Mouse (Mus musculus) left cerebral cortex, adult 11 months (tissue): Measurements from ENCODE around the gene Aatk.

ENCODE experiments used
- DNase-seq: peaks from one replicate; pipeline ENCODE4 v3.0.0; 2022; ENCODE audit warnings: low spot score

Gene Aatk

DNA sequence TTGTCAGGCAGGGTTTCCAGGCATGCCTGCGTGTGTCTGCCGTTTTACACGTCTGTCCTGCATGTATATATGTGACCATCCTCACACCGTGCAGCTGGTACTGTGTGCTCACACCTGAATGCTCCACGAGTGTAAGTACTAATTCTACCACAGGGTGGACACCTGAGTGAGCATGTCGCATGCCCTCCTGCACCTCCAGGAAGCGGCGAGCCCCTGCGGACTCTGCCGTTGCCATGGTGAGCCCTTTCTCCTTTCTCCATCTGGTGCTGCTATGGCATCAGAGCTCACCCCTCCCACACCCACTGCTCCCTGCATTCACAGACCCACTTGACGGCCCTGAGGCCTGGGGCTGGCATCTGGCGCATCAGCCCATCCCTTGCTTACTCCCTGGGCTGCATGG is 24.1 kb downstream of the Aatk start:
- DNase-seq = no peak

DNA sequence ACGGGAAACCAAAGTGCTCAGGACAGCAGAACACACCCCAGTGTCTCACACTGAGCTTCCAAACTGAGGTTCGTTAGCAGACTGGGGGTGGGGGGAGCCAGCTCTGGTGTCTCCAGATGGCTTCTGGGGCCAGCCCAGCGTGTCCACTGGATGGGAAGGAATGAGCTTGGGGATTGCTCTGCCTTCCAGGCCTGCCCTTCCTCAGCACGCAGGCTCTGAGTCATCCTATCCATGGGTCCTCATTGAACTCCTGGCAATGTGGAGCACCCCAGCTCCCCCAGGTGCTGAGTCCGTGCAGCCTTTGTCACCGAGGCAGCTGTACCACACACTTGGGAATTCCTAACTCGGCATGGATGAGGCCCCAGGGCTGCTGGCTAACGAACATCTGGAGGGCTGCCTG is 24.8 kb downstream of the Aatk start:
- no peak for DNase-seq

- no peak for DNase-seq
These were observed 25.6 kb downstream of the Aatk start for GRCm38 (mm10) chr11:120021367-120021766.

GRCm38 (mm10) chr11:120019542-120020440 is 27.2 kb downstream of the Aatk start:
- DNase-seq = no peak

- DNase-seq = no peak
These were observed 30.0 kb downstream of the Aatk start for GRCm38 (mm10) chr11:120017011-120017410.

DNA sequence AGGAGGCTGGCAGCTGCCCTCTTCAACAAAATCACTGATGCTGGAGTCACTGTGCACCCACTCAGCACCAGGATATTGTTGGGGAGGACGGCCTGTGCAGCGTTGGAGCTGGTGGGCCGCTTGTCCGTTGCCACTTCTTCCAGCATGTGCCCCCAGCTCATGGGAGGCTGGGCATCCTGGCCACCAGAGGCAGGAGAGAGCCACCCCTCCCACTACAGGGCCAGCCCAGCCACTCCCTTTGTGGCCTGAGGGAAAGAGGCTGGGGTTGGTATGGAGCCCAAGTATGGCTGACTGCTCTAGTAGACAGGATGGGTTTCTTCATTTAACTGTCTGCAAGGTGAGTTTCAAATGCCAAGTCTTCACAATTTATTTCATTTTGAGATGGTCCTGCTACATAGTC is 32.2 kb downstream of the Aatk start:
- DNase-seq = no peak

- DNase-seq = peak; percentile 75
These were observed 33.7 kb downstream of the Aatk start for GRCm38 (mm10) chr11:120013174-120013711.

DNA sequence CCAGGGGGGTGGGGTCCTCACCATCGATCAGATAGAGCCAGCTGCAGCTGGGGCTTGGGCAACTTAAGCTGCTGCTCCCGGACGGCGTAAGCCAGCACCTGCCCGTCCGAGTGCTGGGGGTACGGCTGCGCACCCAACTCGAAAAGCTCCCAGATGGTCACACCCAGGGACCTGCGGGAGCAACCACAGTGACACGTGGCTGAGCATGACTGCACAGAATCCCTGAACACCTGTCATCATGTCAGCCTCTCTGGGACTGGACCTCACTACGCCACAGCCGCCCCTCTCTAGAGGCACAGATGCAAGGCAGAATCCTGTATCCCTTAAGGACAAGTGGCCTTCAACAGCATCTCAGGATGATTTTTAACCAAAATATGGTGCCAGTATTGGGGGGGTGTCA is 34.3 kb downstream of the Aatk start:
- no peak for DNase-seq

- DNase-seq = no peak
These were observed 35.0 kb downstream of the Aatk start for GRCm38 (mm10) chr11:120011761-120012560.

DNA sequence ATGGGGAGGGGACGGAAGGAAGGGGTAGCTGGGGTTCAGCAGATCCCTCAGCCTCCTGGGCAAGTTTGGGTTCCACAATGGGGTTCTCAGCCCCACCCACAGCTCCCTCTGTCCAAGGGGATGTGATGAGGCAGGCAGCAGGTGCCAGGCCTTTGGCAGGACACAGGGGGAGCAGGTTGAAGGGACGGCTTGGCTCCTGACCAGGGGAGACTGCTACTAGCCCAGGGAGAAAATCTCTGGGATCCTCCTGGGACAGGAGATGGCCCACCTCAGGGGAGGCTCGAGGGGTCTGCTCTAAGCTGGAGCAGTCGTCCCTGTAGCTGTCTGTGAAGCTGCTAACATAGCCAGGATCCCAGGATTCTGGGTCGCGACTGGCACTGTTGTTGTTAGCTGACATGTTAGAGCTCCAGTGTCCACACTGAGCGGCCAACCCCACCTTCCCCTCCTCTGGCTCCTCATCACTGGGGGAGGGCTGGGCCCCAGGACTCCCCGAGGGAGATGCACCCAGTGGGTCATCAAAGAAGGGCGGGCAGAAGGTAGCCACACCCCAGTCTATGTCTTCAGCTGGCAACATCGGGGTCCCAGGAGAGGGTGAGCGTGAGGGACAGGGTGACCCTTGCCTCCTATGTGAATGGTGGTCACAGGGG is 35.7 kb downstream of the Aatk start:
- no peak for DNase-seq

- DNase-seq = no peak
These were observed 37.0 kb downstream of the Aatk start for GRCm38 (mm10) chr11:120009937-120010336.

DNA sequence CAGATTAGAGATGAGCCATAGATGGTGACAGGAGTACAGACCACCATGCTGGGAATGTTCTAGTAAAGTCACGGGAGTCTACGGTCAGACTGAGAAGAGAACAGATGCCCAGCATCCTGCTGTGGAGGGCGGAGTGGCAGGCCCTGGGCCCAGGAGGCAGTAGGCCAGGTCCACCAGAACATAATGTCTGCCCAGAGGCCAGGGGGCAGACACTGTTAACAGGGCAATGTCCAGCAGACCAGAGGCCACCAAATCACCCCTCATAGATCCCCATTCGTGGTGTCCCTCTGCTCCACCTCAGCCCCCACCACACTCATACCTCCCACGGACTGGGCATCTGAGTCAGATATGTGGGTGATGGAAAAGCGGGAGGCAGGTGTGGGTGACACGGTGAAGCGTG is 38.0 kb downstream of the Aatk start:
- no peak for DNase-seq

- no peak for DNase-seq
These were observed 38.5 kb downstream of the Aatk start for GRCm38 (mm10) chr11:120008501-120008900.

GRCm38 (mm10) chr11:120007496-120008080 is 39.4 kb downstream of the Aatk start:
- DNase-seq = no peak

DNA sequence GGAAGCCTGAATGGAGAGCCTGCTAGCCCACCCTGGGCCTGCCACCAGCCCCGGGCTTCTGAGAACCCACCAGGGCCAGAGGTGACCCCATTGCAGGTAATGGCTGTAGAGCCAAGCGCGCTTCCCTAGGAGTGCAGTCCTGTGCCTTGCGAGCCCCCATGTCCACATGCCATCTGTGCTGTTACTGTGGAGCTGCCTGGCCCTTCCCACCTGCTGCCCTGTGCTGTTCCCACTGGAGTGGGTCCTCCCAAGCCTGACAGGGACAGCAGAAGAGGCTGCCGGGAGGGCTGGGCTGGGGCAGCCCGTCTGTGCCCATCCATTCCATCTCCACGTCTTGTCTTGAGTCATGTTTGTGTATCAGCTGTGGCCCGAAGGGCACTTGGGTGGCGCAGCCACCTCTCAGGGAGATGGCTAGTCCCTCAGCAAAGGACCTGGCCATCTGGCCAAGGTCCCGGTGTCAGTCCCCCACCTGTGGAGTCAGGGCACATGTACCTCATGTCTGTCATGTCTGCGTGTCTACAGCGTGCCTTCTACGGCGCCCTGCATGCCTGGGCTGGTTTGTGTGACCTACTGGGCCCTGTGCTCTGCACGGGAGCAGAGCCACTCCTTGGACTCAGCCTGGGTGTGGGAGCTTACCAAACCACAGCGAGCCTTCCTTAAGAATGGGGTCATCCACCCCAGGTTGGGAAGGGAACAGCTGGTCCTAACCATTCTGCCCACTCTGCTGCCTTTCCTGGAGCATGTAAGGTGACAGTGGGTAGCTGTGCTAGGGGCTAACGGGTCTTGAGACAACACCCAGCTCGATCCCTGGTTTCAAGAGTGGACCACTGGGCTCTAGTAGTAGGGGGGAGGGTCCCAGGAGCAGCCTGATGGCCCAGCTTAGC is 41.3 kb downstream of the Aatk start:
- DNase-seq = no peak

GRCm38 (mm10) chr11:120002634-120003220 is 44.2 kb downstream of the Aatk start:
- no peak for DNase-seq

- no peak for DNase-seq
These were observed 44.9 kb downstream of the Aatk start for GRCm38 (mm10) chr11:120002041-120002440.

DNA sequence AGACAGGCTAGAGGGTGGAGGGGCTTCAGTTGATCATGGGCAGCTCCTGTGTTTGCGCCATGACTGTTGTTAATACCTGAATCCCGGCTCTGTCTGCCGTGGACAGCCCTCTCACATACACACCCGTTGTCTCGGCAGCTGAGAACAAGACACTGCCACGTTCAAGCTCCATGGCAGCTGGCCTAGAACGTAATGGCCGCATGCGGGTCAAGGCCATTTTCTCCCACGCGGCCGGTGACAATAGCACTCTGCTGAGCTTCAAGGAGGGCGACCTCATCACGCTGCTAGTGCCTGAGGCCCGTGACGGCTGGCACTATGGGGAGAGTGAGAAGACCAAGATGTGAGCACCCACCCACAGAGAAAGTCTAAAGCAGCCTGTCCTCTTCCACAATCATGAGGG is 49.6 kb downstream of the Aatk start:
- no peak for DNase-seq

GRCm38 (mm10) chr11:119991338-119991678 is 55.7 kb downstream of the Aatk start:
- peak; percentile 92 for DNase-seq

DNA sequence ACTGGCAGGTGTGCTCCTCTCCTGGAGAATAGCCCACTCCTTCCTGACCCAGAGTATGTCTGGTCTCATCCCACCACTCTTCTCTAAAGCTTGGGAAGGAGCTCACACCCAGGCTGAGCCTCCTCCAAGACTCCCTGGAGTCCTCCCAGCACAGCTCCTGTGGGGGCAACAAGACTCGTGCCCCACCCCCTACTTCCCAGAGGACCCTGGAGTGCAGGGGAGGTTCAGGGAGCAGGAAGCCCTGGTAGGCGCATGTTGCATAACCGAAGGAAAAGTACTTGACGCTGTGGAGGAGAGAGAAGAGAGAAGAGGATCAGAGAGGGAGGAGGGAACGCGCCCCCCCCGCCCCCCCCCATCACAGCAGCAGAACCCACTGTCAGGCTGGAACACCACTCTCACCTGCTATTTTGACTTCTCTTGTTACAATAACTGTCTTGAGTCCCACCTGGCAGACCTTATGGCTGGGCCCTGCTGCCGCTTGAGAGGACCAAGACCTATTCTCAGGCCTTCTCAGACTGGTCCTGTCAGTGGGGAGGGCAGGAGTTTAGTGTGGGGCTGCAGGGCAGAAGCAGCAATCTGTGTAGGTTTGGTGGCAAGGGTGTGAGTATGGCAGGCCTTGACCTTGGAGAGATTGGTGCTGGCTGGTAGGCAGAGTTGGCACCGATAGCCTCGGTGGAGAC is 56.2 kb downstream of the Aatk start:
- DNase-seq = no peak
